Mouse (Mus musculus) kidney, adult 2 months (tissue): ENCODE data around the gene Atg10.

ENCODE experiments used
- CTCF ChIP-seq: fragments of 200-500 bp; conservative IDR thresholded peaks from 2 replicates; pipeline ENCODE4 v1.5.1; 2011; ENCODE audit warnings: low read depth, mild to moderate bottlenecking, control low read depth, low read length, moderate library complexity, mixed read lengths; ENCODE audit not compliant: insufficient read depth, insufficient read length
- POLR2A ChIP-seq: fragments of 200-500 bp; IDR thresholded peaks from one replicate; pipeline ENCODE4 v1.6.1; 2011; ENCODE audit warnings: low read depth, low read length, control low read depth

DNA sequence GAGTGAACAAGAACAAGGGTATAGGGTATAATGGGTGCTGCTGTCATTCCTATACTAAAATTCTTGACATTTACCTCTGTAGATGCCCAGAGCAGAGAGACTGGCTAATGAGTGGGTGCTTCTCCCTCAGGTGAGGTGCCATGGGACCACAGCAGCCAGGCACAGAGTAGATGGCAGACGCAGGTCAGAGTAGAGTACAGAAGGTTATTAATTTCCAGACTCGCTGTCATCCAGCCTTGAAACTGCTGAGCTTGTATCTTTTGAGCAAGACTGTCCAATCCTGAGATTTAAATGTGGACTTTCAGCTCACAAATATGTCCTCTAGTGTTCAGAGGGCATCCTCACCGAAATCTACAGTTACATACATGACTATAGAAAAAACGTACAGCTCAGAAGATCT, 128.9 kb downstream of the Atg10 start:
- TF ChIP-seq POLR2A, result no peak
- TF ChIP-seq CTCF, result no peak
